Mouse (Mus musculus): ENCODE results near the gene Ttll13.

Gene Ttll13

GRCm38 (mm10) chr7:80301522-80301921, 55.3 kb downstream of the Ttll13 start:
- DNase-seq (ENCODE audit: extremely low read depth, insufficient read length, low spot score) = no peak

DNA sequence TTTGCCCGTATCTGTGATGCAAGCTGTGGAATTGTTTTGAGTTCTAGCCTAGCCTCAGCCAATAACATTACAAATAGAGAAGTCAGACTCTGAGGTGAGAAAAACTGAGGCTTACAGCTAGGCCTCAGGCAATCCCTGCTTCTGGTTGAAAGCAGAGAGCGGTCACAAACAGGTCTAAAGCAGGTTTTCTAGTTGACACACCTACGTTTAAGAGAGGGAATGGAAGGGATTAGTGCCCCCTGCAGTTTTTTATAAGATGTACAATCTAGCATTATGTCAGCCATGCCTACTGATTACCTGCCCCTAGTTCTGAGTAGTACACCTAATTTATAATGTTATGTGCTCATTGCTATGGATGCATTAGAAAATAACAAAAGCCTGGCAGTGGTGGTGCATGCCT, 61.6 kb downstream of the Ttll13 start:
- no peak for DNase-seq (ENCODE audit: extremely low read depth, insufficient read length, low spot score)

Data from 3134 (cell line).